Mouse (Mus musculus) forebrain, embryonic 14.5 days (tissue): ENCODE data around the gene Trappc10. TPM values are rescaled to one million over a fixed set of nuclear protein-coding genes. Genes with fewer than 3 reads are reported as not detected.

ENCODE experiments used
- polyA plus RNA-seq: library from polyadenylated mRNA; unstranded; fragments of >200 nt; fragmentation: Nextera tagmentation; extraction: Ambion mirVana; gene quantifications from 2 replicates; pipeline ENCODE4 v1.2.1, GENCODE M21; 2014

Gene Trappc10
- polyA plus RNA-seq, 1 experiment from 2014 or later, result 19.9 TPM

Other genes starting within 250 kb of the Trappc10 start
- 77.0 and 91.6 TPM in 2 replicates for gene Pfkl, start 234.6 kb downstream of the Trappc10 start, polyA plus RNA-seq
- gene Dnmt3l, start 202.7 kb downstream of the Trappc10 start, polyA plus RNA-seq, result not detected in 2 replicates
- 0.07 and 0.14 TPM in 2 replicates for gene Aire, start 201.0 kb downstream of the Trappc10 start, polyA plus RNA-seq
- 0.47 and 0.60 TPM in 2 replicates for gene Icosl, start 175.3 kb downstream of the Trappc10 start, polyA plus RNA-seq
- gene D10Jhu81e, start 74.9 kb downstream of the Trappc10 start, polyA plus RNA-seq, result 25.0 and 33.0 TPM in 2 replicates
- gene Pwp2, start 59.5 kb downstream of the Trappc10 start, polyA plus RNA-seq, result 16.4 and 17.8 TPM in 2 replicates
- gene Agpat3, start 107.8 kb upstream of the Trappc10 start, polyA plus RNA-seq, result 46.0 and 63.2 TPM in 2 replicates
- 251 and 315 TPM in 2 replicates for gene Rrp1, start 168.4 kb upstream of the Trappc10 start, polyA plus RNA-seq
- 119 and 142 TPM in 2 replicates for gene Cstb, start 181.0 kb upstream of the Trappc10 start, polyA plus RNA-seq
- 8.1 and 9.2 TPM in 2 replicates for gene Pdxk, start 220.3 kb upstream of the Trappc10 start, polyA plus RNA-seq